Mouse (Mus musculus) heart, postnatal 36 days (tissue): ENCODE measurements around the gene Tdpoz5. TPM values are rescaled to one million over a fixed set of nuclear protein-coding genes. Genes with fewer than 3 reads are reported as not detected.
"Not testable (repeated sequence)": the region's sequence is repeated elsewhere in the genome, so short reads cannot be mapped to it uniquely, and the experiment has no call there.

ENCODE experiments used
- DNase-seq, 2 experiments: peaks; one replicate each; pipeline ENCODE4 v3.0.0; 2021 to 2022
- intact Hi-C: fragments of 180-260 bp; cut with DNase I; formaldehyde crosslinking; loops from one replicate; pipeline ENCODE4 v1.15.1; 2025
- total RNA-seq, 2 experiments: library from RNA; stranded (reverse); gene quantifications; 2 replicates each; pipeline ENCODE4 v1.2.3; 2021

Tdpoz5 gene
- not detected for total RNA-seq

- intact Hi-C loops, DNase-seq: not testable (repeated sequence)
Measured at GRCm38 (mm10) chr3:93961214-93961613, at the start of gene Tdpoz5. Tdpoz5 (minus strand) TSS chr3:93961314.

GRCm38 (mm10) chr3:93968938-93969337 is 7.8 kb upstream of the Tdpoz5 start:
- DNase-seq, intact Hi-C loops: not testable (repeated sequence)

GRCm38 (mm10) chr3:93943443-93943842 is 17.7 kb downstream of the Tdpoz5 start, which contains the start of gene Gm9117:
Gm9117 (minus strand) TSS chr3:93943543.
- DNase-seq, intact Hi-C loops: not testable (repeated sequence)

GRCm38 (mm10) chr3:93938386-93938785 is 22.7 kb downstream of the Tdpoz5 start:
- DNase-seq, intact Hi-C loops: not testable (repeated sequence)

Other genes with a start within 250 kb of the Tdpoz5 start
- not detected for gene Gm5773, start 188.3 kb downstream of the Tdpoz5 start, total RNA-seq
- not detected for gene Tdpoz4, start 164.9 kb downstream of the Tdpoz5 start, total RNA-seq
- not detected for gene Tdpoz3, start 135.3 kb downstream of the Tdpoz5 start, total RNA-seq
- gene Gm9117, start 17.8 kb downstream of the Tdpoz5 start, total RNA-seq: not detected
- not detected for gene Gm9125, start 93.6 kb upstream of the Tdpoz5 start, total RNA-seq
- not detected for gene Gm10697, start 111.3 kb upstream of the Tdpoz5 start, total RNA-seq
- not detected for gene Gm10696, start 216.9 kb upstream of the Tdpoz5 start, total RNA-seq
- gene Gm5286, start 235.4 kb upstream of the Tdpoz5 start, total RNA-seq: not detected